Mouse (Mus musculus): Measurements from ENCODE around the gene Relb.
"Not testable (repeated sequence)": the region's sequence is repeated elsewhere in the genome, so short reads cannot be mapped to it uniquely, and the experiment has no call there.

Gene Relb

GRCm38 (mm10) chr7:19632275-19632674 is 3.0 kb upstream of the Relb start:
- DNase-seq (ENCODE audit: inconsistent ontology term): no peak

GRCm38 (mm10) chr7:19628536-19629360 is 490 bp downstream of the Relb start:
- DNase-seq (ENCODE audit: inconsistent ontology term): peak; percentile 99

- no peak for DNase-seq (ENCODE audit: inconsistent ontology term)
Observed at GRCm38 (mm10) chr7:19628192-19628535, 1.1 kb downstream of the Relb start.

GRCm38 (mm10) chr7:19627721-19628120 is 1.5 kb downstream of the Relb start:
- no peak for DNase-seq (ENCODE audit: inconsistent ontology term)

GRCm38 (mm10) chr7:19623433-19623832 is 5.8 kb downstream of the Relb start:
- no peak for DNase-seq (ENCODE audit: inconsistent ontology term)

GRCm38 (mm10) chr7:19622241-19622640 is 7.0 kb downstream of the Relb start:
- DNase-seq (ENCODE audit: inconsistent ontology term): no peak

- DNase-seq (ENCODE audit: inconsistent ontology term): no peak
Observed at GRCm38 (mm10) chr7:19620811-19621210, 8.4 kb downstream of the Relb start.

GRCm38 (mm10) chr7:19619004-19619801 is 10.0 kb downstream of the Relb start:
- peak; percentile 73 for DNase-seq (ENCODE audit: inconsistent ontology term)

- DNase-seq (ENCODE audit: inconsistent ontology term): no peak
Observed at GRCm38 (mm10) chr7:19615036-19615577, 14.1 kb downstream of the Relb start.

GRCm38 (mm10) chr7:19610969-19611368 is 18.3 kb downstream of the Relb start:
- no peak for DNase-seq (ENCODE audit: inconsistent ontology term)

GRCm38 (mm10) chr7:19609641-19610332 is 19.5 kb downstream of the Relb start:
- peak; percentile 72 for DNase-seq (ENCODE audit: inconsistent ontology term)

GRCm38 (mm10) chr7:19607291-19607690 is 21.9 kb downstream of the Relb start:
- no peak for DNase-seq (ENCODE audit: inconsistent ontology term)

GRCm38 (mm10) chr7:19604606-19605214 is 24.5 kb downstream of the Relb start:
- DNase-seq (ENCODE audit: inconsistent ontology term): not testable (repeated sequence)

- peak; percentile 96 for DNase-seq (ENCODE audit: inconsistent ontology term)
Observed at GRCm38 (mm10) chr7:19603849-19604605, 25.2 kb downstream of the Relb start, which contains the start of gene Clasrp. TSS of gene Clasrp (minus strand) at chr7:19604486.

- no peak for DNase-seq (ENCODE audit: inconsistent ontology term)
Observed at GRCm38 (mm10) chr7:19603055-19603454, 26.2 kb downstream of the Relb start.

- DNase-seq (ENCODE audit: inconsistent ontology term): peak; percentile 82
Observed at GRCm38 (mm10) chr7:19600562-19600961, 28.7 kb downstream of the Relb start.

GRCm38 (mm10) chr7:19593061-19593730 is 36.0 kb downstream of the Relb start:
- DNase-seq (ENCODE audit: inconsistent ontology term): no peak

- peak; percentile 58 for DNase-seq (ENCODE audit: inconsistent ontology term)
Observed at GRCm38 (mm10) chr7:19589917-19590316, 39.3 kb downstream of the Relb start.

- DNase-seq (ENCODE audit: inconsistent ontology term): peak; percentile 33
Observed at GRCm38 (mm10) chr7:19589207-19589606, 40.0 kb downstream of the Relb start.

GRCm38 (mm10) chr7:19586269-19586668 is 43.0 kb downstream of the Relb start:
- DNase-seq (ENCODE audit: inconsistent ontology term): no peak
